Mouse (Mus musculus) E14TG2a.4 (cell line): Measurements from ENCODE around the gene Intu.

ENCODE experiments used
- H3K27me3 ChIP-seq: 2 replicates; pipeline ENCODE4 v1.6.1; 2014; ENCODE audit warnings: low read length, control low read depth; ENCODE audit not compliant: insufficient read depth
- H3K36me3 ChIP-seq: 2 replicates; pipeline ENCODE4 v1.6.1; 2014; ENCODE audit warnings: low read length, control low read depth; ENCODE audit not compliant: insufficient read depth
- H3K4me1 ChIP-seq: replicated peaks from 2 replicates; pipeline ENCODE4 v1.6.1; 2014; ENCODE audit warnings: low read depth, low read length, control low read depth
- H3K4me3 ChIP-seq: replicated peaks from 2 replicates; pipeline ENCODE4 v1.5.1; 2014; ENCODE audit warnings: mild to moderate bottlenecking, low read length
- H3K9me3 ChIP-seq: 2 replicates; pipeline ENCODE4 v1.6.1; 2014; ENCODE audit warnings: low read length, control low read depth
- CTCF ChIP-seq: conservative IDR thresholded peaks from 2 replicates; pipeline ENCODE4 v1.5.1; 2014; ENCODE audit warnings: low read length
- NANOG ChIP-seq: IDR thresholded peaks from 2 replicates; pipeline ENCODE4 v1.6.1; 2014; ENCODE audit warnings: borderline replicate concordance, low read length, mixed read lengths
- POU5F1 ChIP-seq: IDR thresholded peaks from 2 replicates; pipeline ENCODE4 v1.6.1; 2014; ENCODE audit warnings: low read length, borderline replicate concordance

Intu gene

GRCm38 (mm10) chr3:40534141-40534540 lies 3.1 kb downstream of the Intu start:
- peaks cover 7% of the 10 kb centered on the region; the same call in 1 of the 2 replicates for H3K4me1 ChIP-seq
- H3K27me3 ChIP-seq, result peaks cover 51% of the 10 kb centered on the region
- no peak overlapping the region for H3K4me3 ChIP-seq
- H3K36me3 ChIP-seq, result no peaks in the 10 kb centered on the region
- H3K9me3 ChIP-seq, result no peaks in the 10 kb centered on the region
- TF ChIP-seq NANOG, result no peak
- no peak for TF ChIP-seq CTCF
- no peak for TF ChIP-seq POU5F1

GRCm38 (mm10) chr3:40540567-40541554 lies 9.8 kb downstream of the Intu start:
- H3K4me3 ChIP-seq, result peak overlapping the region; percentile 90
- TF ChIP-seq CTCF (peak; percentile 16; the same call in 1 of the 2 replicates), NANOG (no peak), POU5F1 (no peak)
- H3K36me3 ChIP-seq, result no peaks in the 10 kb centered on the region
- no peaks in the 10 kb centered on the region for H3K4me1 ChIP-seq
- no peaks in the 10 kb centered on the region for H3K9me3 ChIP-seq
- peaks cover 13% of the 10 kb centered on the region for H3K27me3 ChIP-seq

GRCm38 (mm10) chr3:40546621-40547020 lies 15.5 kb downstream of the Intu start:
- Histone ChIP-seq H3K9me3 (no peaks in the 10 kb centered on the region), H3K36me3 (0 out of 2 replicates have a peak, but pooled peaks cover 3% of the 10 kb centered on the region), H3K4me3 (no peak overlapping the region), H3K4me1 (no peaks in the 10 kb centered on the region), H3K27me3 (no peaks in the 10 kb centered on the region)
- TF ChIP-seq POU5F1 (no peak), CTCF (no peak), NANOG (no peak)

GRCm38 (mm10) chr3:40652941-40653352 lies 121.9 kb downstream of the Intu start:
- TF ChIP-seq POU5F1, result no peak
- no peak for TF ChIP-seq CTCF
- peaks cover 19% of the 10 kb centered on the region for H3K36me3 ChIP-seq
- H3K9me3 ChIP-seq, result peaks cover 3% of the 10 kb centered on the region
- H3K4me1 ChIP-seq, result no peaks in the 10 kb centered on the region
- H3K4me3 ChIP-seq, result no peak overlapping the region
- H3K27me3 ChIP-seq, result no peaks in the 10 kb centered on the region

- H3K36me3 ChIP-seq, result peaks cover 24% of the 10 kb centered on the region
- H3K9me3 ChIP-seq, result peaks cover 9% of the 10 kb centered on the region
- H3K4me1 ChIP-seq, result no peaks in the 10 kb centered on the region
- no peaks in the 10 kb centered on the region for H3K27me3 ChIP-seq
- no peak for TF ChIP-seq CTCF
- no peak for TF ChIP-seq NANOG
- TF ChIP-seq POU5F1, result no peak
- H3K4me3 ChIP-seq, result no peak overlapping the region
These were observed 122.5 kb downstream of the Intu start for GRCm38 (mm10) chr3:40653582-40653981.

GRCm38 (mm10) chr3:40654028-40654427 lies 122.9 kb downstream of the Intu start:
- Histone ChIP-seq H3K9me3 (peaks cover 12% of the 10 kb centered on the region), H3K27me3 (no peaks in the 10 kb centered on the region), H3K4me1 (no peaks in the 10 kb centered on the region), H3K4me3 (no peak overlapping the region), H3K36me3 (peaks cover 24% of the 10 kb centered on the region)
- TF ChIP-seq POU5F1 (no peak), CTCF (no peak)

GRCm38 (mm10) chr3:40655571-40655970 lies 124.5 kb downstream of the Intu start:
- TF ChIP-seq CTCF (no peak), NANOG (no peak), POU5F1 (no peak)
- no peak overlapping the region for H3K4me3 ChIP-seq
- no peaks in the 10 kb centered on the region for H3K4me1 ChIP-seq
- peaks cover 12% of the 10 kb centered on the region for H3K9me3 ChIP-seq
- H3K36me3 ChIP-seq, result peaks cover 24% of the 10 kb centered on the region
- H3K27me3 ChIP-seq, result no peaks in the 10 kb centered on the region

GRCm38 (mm10) chr3:40656339-40656738 lies 125.3 kb downstream of the Intu start:
- no peaks in the 10 kb centered on the region for H3K27me3 ChIP-seq
- TF ChIP-seq POU5F1 (no peak), CTCF (no peak)
- peaks cover 12% of the 10 kb centered on the region for H3K9me3 ChIP-seq
- H3K4me1 ChIP-seq, result no peaks in the 10 kb centered on the region
- H3K4me3 ChIP-seq, result no peak overlapping the region
- peaks cover 24% of the 10 kb centered on the region for H3K36me3 ChIP-seq
